Mouse (Mus musculus) erythroid progenitor cell, adult 5-6 weeks (primary cell): ENCODE results near the gene Olfr738. TPM values are rescaled to one million over a fixed set of nuclear protein-coding genes. Genes with fewer than 3 reads are reported as not detected.

Source experiments
- ATAC-seq: replicated peaks from 2 replicates; pipeline ENCODE4 v1.8.0; 2016; ENCODE audit warnings: moderate number of reproducible peaks, mild to moderate bottlenecking, moderate TSS enrichment, inconsistent platforms; ENCODE audit not compliant: poor library complexity, low FRiP score, severe bottlenecking
- total RNA-seq, 2 experiments: library from RNA; stranded (forward) in 1 of 2; stranded (reverse) in 1 of 2; fragments of 150-400 nt in 1 of 2; fragments of 186-747, 209-891 nt in 1 of 2; gene quantifications; 2 replicates each; pipeline versions ENCODE4 v1.2.3 to v1.2.4; 2015 to 2017; ENCODE audit warnings: low replicate concordance in 2 of 2

The Olfr738 gene
- total RNA-seq (2015; ENCODE audit: low replicate concordance): not detected in 2 replicates
- not detected in 2 replicates for total RNA-seq (2017; ENCODE audit: low replicate concordance)

GRCm38 (mm10) chr14:50407268-50407667, at the start of gene Olfr738:
Gene Olfr738, plus strand, starts transcription at chr14:50407568.
- no peak for ATAC-seq

- ATAC-seq: no peak
Observed at GRCm38 (mm10) chr14:50357593-50357992, 49.8 kb upstream of the Olfr738 start, which contains the start of gene Tlr11. Gene Tlr11, plus strand, starts transcription at chr14:50357914.

- no peak for ATAC-seq
Observed at GRCm38 (mm10) chr14:50360480-50360879, 46.9 kb upstream of the Olfr738 start.

DNA sequence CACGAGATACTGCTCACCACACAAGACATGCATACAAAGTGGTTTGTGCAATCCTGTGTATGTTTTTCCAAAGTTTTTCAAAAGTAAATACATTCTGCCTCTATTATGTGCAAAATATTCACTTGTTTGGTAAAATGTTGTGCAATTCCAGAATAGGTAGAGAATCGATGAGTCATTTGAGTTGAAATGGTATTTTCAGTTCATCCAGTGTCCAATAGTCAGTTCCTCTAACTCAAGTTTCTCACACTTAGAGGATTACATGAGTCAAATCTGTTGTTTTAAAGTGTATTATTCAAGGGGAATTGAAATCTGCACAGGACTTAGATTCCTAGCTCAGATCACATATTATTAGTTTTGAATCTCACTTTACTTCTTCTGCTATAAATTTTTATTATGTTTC, 43.8 kb upstream of the Olfr738 start:
- no peak for ATAC-seq

GRCm38 (mm10) chr14:50380863-50381262, 26.5 kb upstream of the Olfr738 start, which contains the start of gene Olfr736:
Gene Olfr736, plus strand, starts transcription at chr14:50381163.
- ATAC-seq: no peak

GRCm38 (mm10) chr14:50418326-50418725, 11.0 kb downstream of the Olfr738 start, which contains the start of gene Olfr739:
Gene Olfr739, plus strand, starts transcription at chr14:50418626.
- ATAC-seq: no peak

DNA sequence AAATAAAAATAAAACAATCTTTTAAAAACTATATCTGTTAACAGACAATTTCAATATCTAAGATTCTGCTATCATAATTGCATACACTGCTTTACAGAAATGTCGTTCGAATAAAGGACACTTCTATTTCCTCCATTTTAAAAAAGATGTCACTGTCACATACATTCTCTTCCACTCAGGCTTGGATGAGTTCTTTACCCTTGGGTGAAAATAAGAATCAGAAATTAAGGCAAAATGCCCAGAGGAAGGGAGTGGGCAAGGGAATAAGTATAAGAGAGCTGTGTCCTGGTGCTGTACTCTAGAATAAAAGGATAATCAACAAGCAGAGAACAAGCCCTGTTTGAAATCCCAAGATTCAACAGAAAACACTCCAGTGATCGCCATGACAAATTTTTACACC, 37.9 kb downstream of the Olfr738 start, which contains the start of gene Olfr740:
Gene Olfr740 (plus strand): TSS at position 301 of the 400 bp plus-strand sequence.
- ATAC-seq: no peak

Other genes starting within 250 kb of the Olfr738 start
- not detected in 2 replicates for gene Olfr730, start 219.4 kb upstream of the Olfr738 start, total RNA-seq (2015; ENCODE audit: low replicate concordance)
- gene Olfr730, start 219.4 kb upstream of the Olfr738 start, total RNA-seq (2017; ENCODE audit: low replicate concordance): not detected in 2 replicates
- gene Olfr731, start 165.7 kb upstream of the Olfr738 start, total RNA-seq (2015; ENCODE audit: low replicate concordance): not detected in 2 replicates
- gene Olfr731, start 165.7 kb upstream of the Olfr738 start, total RNA-seq (2017; ENCODE audit: low replicate concordance): not detected in 2 replicates
- not detected in 2 replicates for gene Olfr732, start 123.4 kb upstream of the Olfr738 start, total RNA-seq (2015; ENCODE audit: low replicate concordance)
- not detected in 2 replicates for gene Olfr732, start 123.4 kb upstream of the Olfr738 start, total RNA-seq (2017; ENCODE audit: low replicate concordance)
- gene Olfr733, start 106.0 kb upstream of the Olfr738 start, total RNA-seq (2015; ENCODE audit: low replicate concordance): not detected in 2 replicates
- 0.26 TPM in 1 of 2 replicates, not detected in the other for gene Olfr733, start 106.0 kb upstream of the Olfr738 start, total RNA-seq (2017; ENCODE audit: low replicate concordance)
- not detected in 2 replicates for gene Olfr734, start 80.8 kb upstream of the Olfr738 start, total RNA-seq (2015; ENCODE audit: low replicate concordance)
- gene Olfr734, start 80.8 kb upstream of the Olfr738 start, total RNA-seq (2017; ENCODE audit: low replicate concordance): not detected in 2 replicates
- gene Olfr735, start 58.7 kb upstream of the Olfr738 start, total RNA-seq (2015; ENCODE audit: low replicate concordance): not detected in 2 replicates
- not detected in 2 replicates for gene Olfr735, start 58.7 kb upstream of the Olfr738 start, total RNA-seq (2017; ENCODE audit: low replicate concordance)
- not detected in 2 replicates for gene Tlr11, start 49.7 kb upstream of the Olfr738 start, total RNA-seq (2015; ENCODE audit: low replicate concordance)
- gene Tlr11, start 49.7 kb upstream of the Olfr738 start, total RNA-seq (2017; ENCODE audit: low replicate concordance): not detected in 2 replicates
- gene Olfr736, start 26.4 kb upstream of the Olfr738 start, total RNA-seq (2015; ENCODE audit: low replicate concordance): not detected in 2 replicates
- gene Olfr736, start 26.4 kb upstream of the Olfr738 start, total RNA-seq (2017; ENCODE audit: low replicate concordance): not detected in 2 replicates
- not detected in 2 replicates for gene Olfr739, start 11.1 kb downstream of the Olfr738 start, total RNA-seq (2015; ENCODE audit: low replicate concordance)
- not detected in 2 replicates for gene Olfr739, start 11.1 kb downstream of the Olfr738 start, total RNA-seq (2017; ENCODE audit: low replicate concordance)
- gene Olfr740, start 38.0 kb downstream of the Olfr738 start, total RNA-seq (2015; ENCODE audit: low replicate concordance): not detected in 2 replicates
- gene Olfr740, start 38.0 kb downstream of the Olfr738 start, total RNA-seq (2017; ENCODE audit: low replicate concordance): not detected in 2 replicates
- not detected in 2 replicates for gene Olfr741, start 65.2 kb downstream of the Olfr738 start, total RNA-seq (2015; ENCODE audit: low replicate concordance)
- not detected in 2 replicates for gene Olfr741, start 65.2 kb downstream of the Olfr738 start, total RNA-seq (2017; ENCODE audit: low replicate concordance)
- gene Olfr742, start 96.0 kb downstream of the Olfr738 start, total RNA-seq (2015; ENCODE audit: low replicate concordance): not detected in 2 replicates
- not detected in 2 replicates for gene Olfr742, start 96.0 kb downstream of the Olfr738 start, total RNA-seq (2017; ENCODE audit: low replicate concordance)
- not detected in 2 replicates for gene Olfr743, start 114.3 kb downstream of the Olfr738 start, total RNA-seq (2015; ENCODE audit: low replicate concordance)
- not detected in 2 replicates for gene Olfr743, start 114.3 kb downstream of the Olfr738 start, total RNA-seq (2017; ENCODE audit: low replicate concordance)
- gene Olfr744, start 207.3 kb downstream of the Olfr738 start, total RNA-seq (2015; ENCODE audit: low replicate concordance): not detected in 2 replicates
- not detected in 2 replicates for gene Olfr744, start 207.3 kb downstream of the Olfr738 start, total RNA-seq (2017; ENCODE audit: low replicate concordance)
- not detected in 2 replicates for gene Olfr745, start 231.8 kb downstream of the Olfr738 start, total RNA-seq (2015; ENCODE audit: low replicate concordance)
- gene Olfr745, start 231.8 kb downstream of the Olfr738 start, total RNA-seq (2017; ENCODE audit: low replicate concordance): not detected in 2 replicates
- not detected in 2 replicates for gene Olfr746, start 239.5 kb downstream of the Olfr738 start, total RNA-seq (2015; ENCODE audit: low replicate concordance)
- not detected in 2 replicates for gene Olfr746, start 239.5 kb downstream of the Olfr738 start, total RNA-seq (2017; ENCODE audit: low replicate concordance)